Mouse (Mus musculus) liver, postnatal 0 days (tissue): ENCODE results near the gene Doxl2.

Source experiments
- CTCF ChIP-seq: sonication (generic); IDR thresholded peaks from 2 replicates; pipeline ENCODE4 v1.5.1; 2016; ENCODE audit warnings: antibody characterized with exemption, low read depth
- EP300 ChIP-seq: IDR thresholded peaks from 2 replicates; pipeline ENCODE4 v1.6.1; 2016; ENCODE audit warnings: antibody characterized with exemption, low read depth, mild to moderate bottlenecking

GRCm38 (mm10) chr6:49023315-49023714, 48.6 kb downstream of the Doxl2 start:
- TF ChIP-seq CTCF (no peak), EP300 (no peak)
